Mouse (Mus musculus): Measurements from ENCODE around the gene Gcc1.

DNA sequence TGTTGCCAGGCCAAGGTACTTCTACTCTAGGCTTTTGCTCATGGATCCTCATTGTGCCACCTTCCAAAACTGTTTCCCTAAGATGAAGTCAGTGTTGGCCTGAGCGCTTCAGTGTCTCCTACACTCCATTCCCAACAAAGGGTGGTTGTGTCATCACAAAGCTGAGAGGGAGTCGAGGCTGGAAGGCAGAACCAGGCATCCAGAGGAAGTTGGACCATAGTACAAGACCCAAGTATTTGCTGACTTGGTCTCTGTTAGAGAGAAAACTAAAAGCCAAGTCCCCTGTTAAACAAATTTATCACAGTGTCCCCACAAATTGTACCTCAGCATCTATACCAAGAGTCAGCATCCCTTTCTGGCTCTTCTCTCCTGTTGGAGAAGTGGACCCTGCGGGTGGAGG lies at the start of gene Gcc1:
- TF ChIP-seq POLR2A (IDR thresholded peaks at IDR 0.05; ENCODE audit: borderline replicate concordance, extremely low read depth, insufficient read depth, insufficient read length, poor library complexity, severe bottlenecking) (no peak), CTCF (IDR thresholded peaks at IDR 0.05; ENCODE audit: borderline replicate concordance, extremely low read depth, insufficient read depth, insufficient read length) (no peak)

Data from brain, embryonic 14.5 days (tissue).